Mouse (Mus musculus) urinary bladder, adult 18-20 months (tissue): Measurements from ENCODE around the gene Cep350.
A peak's percentile ranks its signal among the peaks of the same experiment; 100 is the strongest.

Experiments used
- DNase-seq, 2 experiments: peaks; one replicate each; pipeline ENCODE4 v3.0.0; 2022; ENCODE audit warnings: low spot score in 2 of 2, mixed read lengths in 2 of 2

The Cep350 gene

DNA sequence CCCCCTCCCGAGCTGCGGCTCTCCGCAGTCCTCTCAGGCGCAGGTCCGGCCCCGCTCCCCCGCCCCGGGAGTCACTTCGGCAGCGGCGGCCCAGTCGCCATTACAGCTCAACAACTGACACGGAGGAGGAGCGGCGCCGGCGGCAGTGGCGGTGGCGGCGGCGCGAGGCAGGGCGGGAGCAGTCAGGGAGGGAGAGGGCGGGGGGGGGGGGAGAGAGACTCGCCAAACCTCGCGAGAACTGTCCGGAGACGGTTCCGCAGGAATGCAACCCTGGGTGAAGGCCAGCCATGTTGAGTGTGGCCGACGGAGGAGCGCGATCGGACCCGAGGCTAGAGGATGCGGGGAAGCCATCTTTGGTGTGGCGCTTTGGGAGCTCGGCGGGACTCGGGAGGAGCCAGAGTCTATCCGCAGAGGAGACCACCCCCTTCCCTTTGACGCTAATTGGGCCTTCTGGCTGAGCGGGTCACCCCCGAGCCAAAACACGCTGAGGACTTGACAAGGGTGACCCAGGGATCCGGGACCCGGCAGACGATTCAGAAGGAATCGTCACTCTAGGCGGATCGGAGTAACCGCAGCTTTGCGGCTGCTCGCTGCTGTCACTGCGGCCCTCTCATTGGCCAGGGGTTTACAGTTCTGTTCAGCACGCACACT lies at the start of gene Cep350:
Cep350 (minus strand) TSS at position 188 of the 651 bp plus-strand sequence.
- peak; percentile 90 to 96 for DNase-seq

DNA sequence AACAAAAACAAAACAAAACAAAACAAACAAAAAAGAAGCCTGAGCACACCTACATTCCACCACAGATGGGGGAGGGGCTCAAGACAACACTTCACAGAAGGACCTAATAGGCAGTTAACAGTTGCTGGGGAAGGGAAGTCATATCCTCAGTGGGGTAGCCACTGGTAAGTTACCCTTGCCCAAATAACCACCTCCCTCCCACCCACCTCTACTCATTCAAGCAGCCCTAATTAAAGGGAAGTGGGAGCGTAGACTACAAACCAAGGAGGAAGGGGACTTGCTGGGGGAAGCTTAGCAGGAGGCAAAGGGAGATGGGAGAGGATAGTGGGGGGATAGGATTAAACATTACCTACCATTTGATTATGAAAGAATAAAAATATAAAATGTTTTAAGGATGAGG lies 47.3 kb upstream of the Cep350 start:
- no peak for DNase-seq

DNA sequence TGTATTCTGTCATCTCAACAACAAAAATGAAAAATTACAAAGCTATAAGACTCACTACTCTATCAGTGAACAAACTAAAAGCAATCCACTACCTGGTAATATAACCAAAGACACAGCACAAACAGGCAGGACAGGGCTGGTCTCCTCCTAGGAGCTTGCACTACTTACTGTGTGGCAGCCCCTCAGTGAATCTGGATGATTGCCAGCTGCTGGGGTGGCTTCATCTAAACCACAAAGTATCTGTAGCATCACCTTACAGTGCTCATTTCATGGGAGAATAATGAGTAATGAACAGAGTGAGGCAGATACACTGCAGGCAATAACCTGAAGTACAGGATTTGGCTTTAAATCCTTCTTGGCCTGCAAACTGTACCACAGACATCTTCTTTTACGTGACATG lies 46.7 kb upstream of the Cep350 start:
- DNase-seq, result no peak

DNA sequence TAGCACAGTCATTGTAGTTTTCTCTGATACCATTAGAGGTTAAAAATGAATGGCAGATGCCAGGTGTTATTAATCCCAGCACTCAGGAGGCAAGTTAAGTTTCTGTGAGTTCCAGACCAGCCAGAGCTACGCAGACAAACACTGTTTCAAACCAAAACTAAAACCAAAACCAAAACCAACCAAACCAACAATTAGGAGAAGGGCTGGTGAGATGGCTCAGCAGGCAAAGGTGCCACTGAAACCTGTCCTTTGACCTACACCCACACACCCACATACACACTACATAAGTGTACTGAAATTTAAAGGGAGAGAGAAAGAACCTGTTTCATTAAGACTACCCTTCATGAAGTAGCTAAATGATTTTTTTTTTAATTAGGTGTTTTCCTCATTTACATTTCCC lies 35.9 kb upstream of the Cep350 start:
- DNase-seq, result no peak

DNA sequence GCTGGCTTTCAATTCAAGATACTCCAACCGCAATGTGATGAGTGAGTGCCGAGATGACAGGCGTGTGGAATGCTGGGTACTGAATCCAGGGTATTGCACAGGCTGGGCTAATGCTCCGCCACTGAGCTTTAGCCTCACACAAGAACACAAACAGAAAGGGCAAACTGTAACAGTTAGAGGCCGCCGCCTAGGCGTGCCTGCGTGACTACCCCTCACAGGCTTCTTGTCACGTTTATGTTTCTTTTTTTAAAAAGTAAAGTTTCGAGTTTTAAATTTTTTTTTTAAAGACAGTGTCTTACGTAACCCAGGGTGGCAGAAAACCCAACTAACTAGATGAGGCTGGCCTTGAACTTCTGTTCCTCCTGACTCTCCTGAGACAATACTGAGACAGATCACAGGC lies 32.9 kb upstream of the Cep350 start:
- no peak for DNase-seq

DNA sequence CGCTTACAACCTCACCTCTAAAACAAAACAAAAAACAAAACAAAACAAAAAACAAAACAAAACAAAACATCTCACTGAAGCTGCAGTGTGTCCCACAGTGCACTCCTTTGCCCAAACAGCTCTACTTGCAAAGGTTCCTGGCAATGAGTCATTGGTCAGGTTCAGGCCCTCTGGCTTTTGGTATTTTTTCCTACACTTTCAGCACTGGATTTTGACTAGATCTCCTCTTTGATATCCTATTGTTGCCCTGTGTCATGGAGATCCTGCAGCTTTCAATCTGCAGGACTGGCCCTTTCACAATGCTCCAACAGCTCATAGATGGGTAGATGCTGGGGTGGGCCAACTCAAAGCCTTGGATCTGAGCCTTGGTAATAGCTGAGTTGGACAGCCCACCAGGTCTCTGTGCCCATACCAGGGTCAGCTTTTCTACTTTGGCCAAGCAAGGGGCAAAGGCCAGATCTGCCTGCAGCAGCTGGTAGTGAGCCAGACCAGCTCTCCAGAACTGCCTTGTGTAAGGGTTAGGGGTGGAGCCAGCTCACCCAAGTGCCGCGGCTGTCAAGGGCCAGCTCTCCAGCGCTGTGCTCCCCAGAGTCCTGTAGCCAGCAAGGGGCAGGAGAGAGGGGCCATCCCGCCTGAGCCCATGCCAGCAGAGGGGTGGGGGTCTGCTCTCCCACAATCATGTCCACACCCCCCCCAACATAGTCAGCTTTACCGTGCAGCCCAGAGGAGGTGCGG lies 30.3 kb upstream of the Cep350 start:
- no peak for DNase-seq

DNA sequence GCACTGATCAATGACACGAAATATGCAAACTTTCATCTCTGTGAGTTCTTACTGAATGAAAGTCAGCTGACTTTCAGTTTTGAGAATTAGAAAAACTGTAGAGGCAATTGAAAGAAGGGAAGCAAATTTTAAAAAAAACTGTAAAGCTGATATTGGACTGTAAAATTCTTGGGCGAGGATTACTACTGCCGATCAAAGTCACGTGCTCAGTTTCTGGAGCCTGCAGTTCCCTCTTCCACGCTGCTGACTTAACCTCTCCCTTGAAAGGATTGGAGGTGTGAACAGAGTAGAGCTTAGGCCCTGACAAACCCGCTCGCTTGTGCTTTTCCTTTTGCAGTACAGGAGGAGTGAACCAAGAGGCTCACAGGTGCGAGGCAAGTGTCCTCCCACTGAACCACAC lies 29.3 kb upstream of the Cep350 start:
- DNase-seq, result no peak

DNA sequence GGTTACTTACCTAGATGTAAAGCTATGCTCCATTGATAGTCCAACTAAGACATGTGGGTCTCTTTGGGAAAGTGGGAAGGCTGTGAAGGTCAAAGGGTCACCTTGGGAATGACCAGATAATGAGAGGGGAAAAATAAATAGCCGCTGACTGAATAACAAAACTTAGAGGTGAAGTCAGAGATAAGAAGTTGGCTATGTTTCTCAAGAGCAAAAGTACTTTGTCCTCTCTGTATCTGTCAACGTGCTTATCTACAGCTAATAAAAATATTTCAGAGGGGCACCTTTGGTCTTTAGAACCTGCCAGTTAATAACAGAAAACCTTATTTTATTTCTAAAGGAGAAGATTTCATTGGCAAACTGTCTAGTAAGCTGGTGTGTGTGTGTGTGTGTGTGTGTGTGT lies 22.6 kb upstream of the Cep350 start:
- no peak for DNase-seq

DNA sequence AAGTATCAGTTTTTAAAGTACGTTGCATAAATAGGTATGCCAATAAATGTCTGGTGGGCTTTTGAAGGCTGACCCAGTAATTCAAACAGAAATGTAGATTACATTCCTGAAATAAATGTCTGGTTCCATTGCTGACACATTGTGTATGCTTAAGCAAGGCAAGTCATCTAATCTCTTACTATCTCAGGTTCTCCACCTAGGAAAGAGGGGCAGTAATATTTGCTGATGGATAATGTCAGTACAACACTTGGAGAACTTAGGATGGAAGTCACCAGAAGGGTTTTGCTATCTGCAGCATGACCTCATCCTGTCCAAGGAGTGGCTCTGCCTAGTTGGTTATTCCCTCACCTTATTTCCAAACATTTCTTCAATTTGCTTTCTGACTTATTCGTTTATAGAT lies 21.5 kb upstream of the Cep350 start:
- DNase-seq, result no peak

DNA sequence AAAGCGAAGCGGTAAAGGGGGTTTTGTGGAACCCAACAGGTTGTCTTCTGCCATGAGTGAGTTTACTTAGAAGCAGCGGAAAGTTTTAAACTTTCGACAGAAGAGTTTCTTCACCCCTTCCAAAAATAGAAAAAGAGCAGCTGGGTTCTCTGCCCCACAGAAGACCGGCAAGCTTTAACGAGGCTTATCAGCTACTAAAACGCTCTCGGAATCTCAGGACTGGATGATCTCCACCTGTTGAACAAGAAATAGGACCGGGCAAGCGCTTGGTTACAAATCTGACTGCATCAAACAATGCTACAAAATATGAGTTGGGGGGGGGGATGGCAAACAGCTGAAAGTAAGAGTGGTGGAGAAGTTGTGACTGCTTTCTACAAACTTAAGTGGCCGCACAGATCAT lies 17.3 kb upstream of the Cep350 start:
- DNase-seq, result no peak

DNA sequence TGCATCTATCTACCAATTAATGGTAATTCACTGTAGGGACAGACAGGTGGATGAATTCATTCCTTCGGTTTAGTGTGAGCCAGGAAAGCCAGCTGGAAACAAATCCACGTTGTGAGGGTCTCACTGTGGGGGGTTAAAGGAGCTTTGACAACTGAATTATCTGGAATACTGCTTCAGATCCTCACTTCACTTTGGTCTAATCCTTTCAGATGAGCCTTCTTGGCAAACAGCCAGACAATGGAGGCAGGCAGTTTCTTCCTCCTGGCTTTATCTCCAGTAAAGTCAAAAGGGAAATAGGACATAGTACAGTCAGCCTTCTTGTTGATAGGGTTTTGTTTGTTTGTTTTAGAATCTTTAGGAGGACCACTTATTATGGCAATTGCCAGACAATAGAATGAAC lies 16.3 kb upstream of the Cep350 start:
- no peak for DNase-seq

DNA sequence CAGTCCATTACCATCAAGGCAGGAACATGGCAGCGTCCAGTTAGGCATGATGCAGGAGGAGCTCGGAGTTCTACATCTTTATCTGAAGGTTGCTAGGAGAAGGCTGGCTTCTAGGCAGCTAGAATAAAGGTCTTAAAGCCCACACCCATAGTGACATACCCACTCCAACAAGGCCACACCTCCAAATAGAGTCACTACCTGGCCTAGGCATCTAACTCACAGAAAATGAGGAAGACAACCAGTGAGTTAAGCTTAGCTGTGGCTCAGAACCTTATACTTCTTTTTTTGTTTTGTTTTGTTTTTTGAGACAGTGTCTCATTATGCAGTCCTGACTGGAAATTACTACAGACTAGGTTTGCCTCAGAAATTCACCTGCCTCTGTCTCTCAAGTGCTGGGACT lies 14.6 kb upstream of the Cep350 start:
- no peak for DNase-seq

DNA sequence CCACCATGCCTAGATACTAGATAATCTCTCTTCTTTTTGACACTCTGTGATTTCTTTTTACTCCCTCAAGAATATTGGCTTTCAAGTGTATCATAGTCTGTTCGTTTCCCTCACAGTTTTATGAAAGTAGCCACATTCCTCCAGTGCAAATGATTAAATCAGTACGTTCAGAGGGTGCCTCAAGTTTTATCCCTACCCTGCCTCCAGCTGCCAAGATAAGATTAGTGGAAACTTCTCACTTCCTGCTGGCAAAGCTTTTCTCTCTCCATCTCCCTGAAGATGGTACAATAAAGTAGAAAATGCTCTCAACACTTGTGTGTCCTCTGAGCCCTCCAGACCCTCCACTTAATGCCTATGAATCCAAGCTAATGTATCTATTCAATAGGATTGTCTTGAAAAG lies 1.9 kb upstream of the Cep350 start:
- no peak for DNase-seq

DNA sequence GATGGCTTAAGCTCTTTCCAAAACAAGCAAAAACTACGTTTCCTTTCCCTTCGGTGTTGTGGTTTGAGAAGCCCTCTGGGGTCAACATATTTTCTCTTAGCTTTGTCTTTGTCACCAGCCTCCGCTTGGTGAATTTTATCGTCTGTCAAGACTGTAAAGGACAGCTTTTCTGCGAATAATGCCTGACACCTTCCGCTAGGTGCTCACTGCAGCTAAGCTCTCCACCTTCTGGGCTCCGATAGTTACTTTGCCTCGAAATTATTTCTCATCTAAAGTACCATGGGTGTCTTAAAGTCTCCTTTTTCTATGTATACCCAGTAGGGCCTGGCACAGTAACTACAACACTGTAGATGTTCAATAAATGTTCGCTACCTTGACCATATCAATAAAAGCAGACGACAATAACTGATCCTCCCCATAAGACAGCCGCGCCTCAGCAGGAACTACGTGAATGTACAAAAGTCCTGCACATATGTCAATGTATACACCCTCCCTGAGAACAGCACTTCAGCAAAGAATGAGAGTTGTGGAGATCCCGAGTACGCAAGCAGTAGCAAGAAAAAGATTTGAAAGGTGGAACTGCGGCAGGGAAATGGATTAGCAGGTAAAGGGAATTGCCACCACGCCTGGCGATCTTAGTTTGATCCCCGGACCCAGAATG lies 794 bp upstream of the Cep350 start:
- DNase-seq, result peak; percentile 2 to 7

DNA sequence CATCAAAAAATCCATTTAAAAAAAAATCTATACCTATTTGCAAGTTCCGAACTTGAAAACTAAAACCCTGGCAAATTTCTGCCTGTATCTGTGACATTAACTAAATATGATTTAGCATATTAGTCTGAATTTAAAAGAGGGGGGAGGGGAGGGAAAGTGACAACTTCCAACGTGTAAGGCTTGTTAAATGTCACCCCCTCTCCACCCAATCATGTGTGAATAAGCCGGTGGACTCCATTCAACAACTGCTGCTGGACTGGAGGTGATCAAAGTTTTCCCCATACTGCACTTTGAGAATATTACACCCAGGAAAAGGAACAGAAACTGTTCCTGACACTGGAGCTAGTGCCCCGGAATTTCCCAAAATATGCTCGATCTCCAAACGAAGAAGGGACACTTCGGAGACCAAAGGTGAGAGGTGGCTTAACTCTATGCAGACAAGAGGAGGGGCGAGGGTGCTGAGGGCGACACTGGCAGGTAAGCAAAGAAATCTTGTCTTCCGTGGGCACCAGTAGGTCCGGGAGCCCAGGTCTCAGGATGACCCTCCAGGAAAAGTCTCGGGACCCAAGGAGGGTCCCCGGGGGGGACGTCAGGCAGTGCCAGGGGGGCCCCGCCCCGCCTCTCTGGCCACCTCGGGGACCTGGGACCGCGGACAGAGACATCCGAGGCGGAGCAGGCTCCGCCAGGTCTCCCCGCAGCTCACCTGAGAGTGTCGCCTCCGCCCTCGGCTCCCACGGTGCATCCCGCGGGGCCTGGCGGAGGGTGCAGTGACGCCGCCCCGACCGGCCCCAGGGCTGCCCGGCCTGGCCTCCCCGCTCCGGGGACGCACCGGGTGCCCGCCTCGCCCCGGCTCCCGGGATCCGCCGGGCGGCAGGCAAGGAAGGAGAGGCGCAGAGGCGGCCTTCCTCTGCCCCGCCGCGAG lies 648 bp downstream of the Cep350 start:
- peak; percentile 18 to 82 for DNase-seq

DNA sequence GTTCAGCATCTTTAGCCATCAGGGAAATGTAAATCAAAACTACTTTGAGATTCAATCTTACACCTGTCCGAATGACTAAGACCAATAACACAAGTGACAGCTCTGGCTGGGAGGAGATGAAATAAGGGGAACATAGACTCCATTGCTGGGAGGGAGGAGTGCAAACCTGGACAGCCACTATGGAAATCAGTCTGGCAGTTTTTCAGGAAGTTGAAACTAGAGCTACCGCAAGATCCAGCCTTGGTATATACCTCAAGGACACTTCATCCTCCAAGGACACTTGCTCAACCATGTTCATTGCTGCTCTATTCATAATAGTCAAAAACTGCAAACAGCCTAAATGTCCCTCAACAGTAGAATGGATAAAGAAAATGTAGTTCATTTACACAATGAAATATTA lies 23.9 kb downstream of the Cep350 start:
- DNase-seq, result no peak

DNA sequence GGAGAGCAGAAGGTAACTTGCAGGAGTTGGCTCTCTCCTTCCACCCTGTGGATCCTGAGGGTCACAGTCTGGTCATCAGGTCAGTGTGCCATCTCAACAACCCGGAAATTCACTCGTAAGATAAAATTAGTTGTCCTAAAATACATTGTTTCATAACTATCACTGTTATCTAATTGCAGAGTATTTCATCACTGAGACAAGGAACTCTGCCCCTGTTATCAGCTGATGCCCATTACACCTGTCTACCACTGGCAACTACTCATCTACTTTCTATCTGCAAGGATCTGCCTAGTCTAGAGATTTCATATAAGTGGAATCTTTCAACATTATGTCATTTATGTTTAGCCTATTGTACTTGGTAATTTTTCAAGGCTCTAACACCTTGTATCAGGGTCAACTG lies 28.7 kb downstream of the Cep350 start:
- no peak for DNase-seq

DNA sequence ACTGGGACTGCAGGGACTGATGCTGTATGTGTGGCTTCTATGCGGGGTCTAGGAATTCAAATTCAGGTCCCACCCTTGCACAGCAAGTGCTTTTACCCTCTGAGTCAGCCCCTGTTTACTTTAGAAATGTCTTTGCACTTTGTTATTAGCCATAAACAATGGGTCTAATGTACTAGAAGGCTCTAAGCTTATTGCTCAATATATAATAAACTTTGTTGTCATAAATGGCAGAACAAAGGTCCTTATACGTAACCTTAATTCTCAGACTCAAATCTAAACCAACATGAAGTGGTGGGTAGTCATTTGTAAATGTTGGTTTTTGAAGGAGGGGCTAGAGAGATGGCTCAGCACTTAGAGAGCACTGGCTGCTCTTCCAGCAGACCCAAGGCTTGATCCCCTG lies 35.6 kb downstream of the Cep350 start:
- DNase-seq, result no peak

DNA sequence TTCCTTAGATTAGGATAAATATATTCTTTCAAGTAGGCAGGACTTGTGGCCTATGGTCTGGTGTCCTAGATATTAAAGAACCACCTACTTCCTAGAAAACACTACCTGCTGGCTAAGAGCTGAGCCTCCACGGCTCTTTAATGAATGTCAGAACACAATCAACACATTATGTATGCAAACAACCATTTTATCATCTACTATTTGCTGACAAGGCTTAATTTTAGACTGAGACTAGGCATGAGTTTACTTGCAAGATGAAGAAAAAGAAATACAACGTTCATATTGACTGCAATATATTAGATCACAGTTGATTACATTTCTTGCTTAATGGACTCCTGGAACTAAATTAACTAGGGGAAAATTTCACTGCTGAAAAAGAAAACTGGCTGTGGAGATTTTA lies 38.4 kb downstream of the Cep350 start:
- DNase-seq, result no peak

DNA sequence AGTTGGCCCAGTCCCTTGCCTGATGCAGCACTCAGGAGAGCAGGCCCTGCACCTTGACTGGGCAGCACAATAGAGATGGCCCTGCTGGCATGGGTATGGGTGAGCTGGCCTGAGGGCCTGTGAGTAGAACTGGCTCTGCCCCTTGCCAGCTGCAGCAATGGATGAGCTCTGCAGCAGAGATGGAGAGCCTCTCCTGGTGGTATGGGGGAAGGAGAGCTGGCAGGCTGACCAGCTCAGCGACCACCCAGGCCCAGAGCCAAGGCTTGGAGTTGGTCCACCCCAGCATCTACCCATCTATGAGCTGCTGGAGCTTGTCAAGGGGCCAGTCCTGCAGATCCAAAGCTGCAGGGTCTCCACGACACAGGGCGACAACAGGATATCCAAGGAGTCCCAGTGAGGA lies 69.5 kb downstream of the Cep350 start:
- DNase-seq, result no peak

DNA sequence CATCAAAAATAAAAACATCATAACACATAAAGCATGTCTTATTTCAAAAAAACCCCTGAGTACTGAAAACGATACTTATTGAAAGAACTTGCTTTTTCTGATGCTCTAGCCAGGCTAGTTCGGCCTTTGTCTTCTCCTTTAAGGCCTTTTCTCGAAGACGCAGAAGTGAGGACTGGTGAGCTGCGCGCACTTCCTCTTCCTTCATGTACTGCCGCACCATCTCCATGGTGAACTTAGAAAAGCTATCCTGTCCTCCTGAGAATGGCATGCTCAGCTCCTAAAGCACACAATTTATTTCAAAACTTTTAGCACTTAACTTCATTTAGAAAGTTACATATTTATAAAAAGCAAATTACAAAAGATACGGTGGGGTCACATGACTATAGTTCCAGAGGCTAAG lies 71.7 kb downstream of the Cep350 start:
- no peak for DNase-seq

DNA sequence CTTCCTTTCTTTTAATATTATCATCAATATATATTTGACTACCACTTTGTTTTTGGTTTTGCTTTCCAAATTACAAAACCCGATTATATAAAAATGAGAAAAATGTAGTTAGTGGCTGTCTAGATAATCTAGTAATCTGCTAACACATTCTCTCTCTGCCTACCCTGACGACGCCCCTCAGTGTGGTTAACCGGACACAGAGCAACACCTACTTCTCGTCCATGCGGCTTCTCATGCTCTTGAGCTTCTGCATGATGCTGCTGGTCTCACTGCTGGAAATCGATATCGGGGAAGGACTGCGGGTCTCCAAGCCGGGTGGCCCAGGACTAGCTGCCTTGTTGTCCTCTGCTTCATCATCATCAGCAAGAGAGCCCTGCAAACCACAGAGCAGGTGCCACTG lies 78.7 kb downstream of the Cep350 start:
- DNase-seq, result no peak
